Mouse (Mus musculus) adrenal gland, postnatal 36 days (tissue): ENCODE results near the gene Topors. TPM values are rescaled to one million over a fixed set of nuclear protein-coding genes. Genes with fewer than 3 reads are reported as not detected.
A peak's percentile ranks its signal among the peaks of the same experiment; 100 is the strongest.

Source experiments
- DNase-seq, 2 experiments: peaks; one replicate each; pipeline ENCODE4 v3.0.0; 2021; ENCODE audit warnings: mixed read lengths in 1 of 2
- long read RNA-seq, 2 experiments: library from polyadenylated mRNA; stranded (forward); transcript quantifications; one replicate each; pipeline ENCODE4 v2.0.0; 2021; ENCODE audit warnings: borderline sequencing depth in 2 of 2
- total RNA-seq, 2 experiments: library from RNA; stranded (reverse); gene quantifications; 2 replicates each; pipeline ENCODE4 v1.2.3; 2021

Gene Topors
- 10 to 100 TPM; 29.6 to 32.0 TPM for total RNA-seq
- long read RNA-seq, experiment 1, transcript Topors-201 (3 exons, 3,856 nt), result major isoform, 32 of 44 reads
- long read RNA-seq, experiment 1, partial matches to known transcripts, result 9 of 44 reads
- long read RNA-seq, experiment 1, other reads (novel, unspliced or antisense), result 3 of 44 reads
- long read RNA-seq, experiment 2, partial matches to known transcripts, result 1 of 2 reads
- long read RNA-seq, experiment 2, other reads (novel, unspliced or antisense), result 0 of 2 reads

- DNase-seq, result peak; percentile 97 to 98
These were observed at the start of gene Topors, which contains the start of gene Smim27 for GRCm38 (mm10) chr4:40269430-40270032. Gene Topors, minus strand, starts transcription at chr4:40269850. Gene Smim27, plus strand, starts transcription at chr4:40269579.

GRCm38 (mm10) chr4:40317404-40317803 lies 47.8 kb upstream of the Topors start:
- no peak for DNase-seq

DNA sequence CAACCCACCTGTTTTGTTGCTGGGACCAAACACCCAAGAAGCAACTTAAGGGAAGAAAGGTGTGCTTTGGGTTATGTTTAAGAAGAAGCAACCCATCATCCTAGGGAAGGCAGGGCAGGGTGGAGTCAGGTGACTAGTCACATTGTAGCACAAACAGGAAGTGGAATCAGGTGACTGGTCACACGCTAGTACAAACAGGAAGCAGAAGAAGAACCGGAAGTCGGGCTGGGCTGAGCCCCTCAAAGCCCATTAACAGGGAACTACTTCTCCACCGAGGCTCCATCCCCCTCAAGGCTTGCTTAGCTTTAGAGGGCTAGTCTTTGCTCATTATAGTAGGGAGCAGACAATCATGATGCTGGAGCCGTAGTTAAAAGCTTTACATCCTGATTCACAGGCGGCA lies 43.4 kb upstream of the Topors start:
- no peak for DNase-seq

DNA sequence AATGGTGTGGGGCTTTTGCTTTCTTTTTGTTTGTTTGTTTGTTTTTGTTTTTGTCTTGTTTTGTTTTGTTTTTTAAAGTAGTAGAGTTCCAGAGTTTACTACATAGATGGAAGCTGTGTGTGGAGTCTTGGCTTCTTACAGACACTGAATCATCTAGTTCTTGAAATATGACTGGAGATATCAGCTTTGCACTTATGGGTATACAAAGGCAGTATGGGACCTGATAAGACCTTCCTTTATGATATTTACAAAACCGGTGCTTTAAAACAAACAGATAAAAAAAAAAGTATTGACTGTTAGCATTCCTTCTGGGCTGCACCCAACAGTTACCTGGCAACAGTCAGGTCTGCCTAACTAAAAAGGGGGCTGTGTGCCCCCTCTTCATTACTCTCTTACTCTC lies 42.6 kb upstream of the Topors start:
- no peak for DNase-seq

DNA sequence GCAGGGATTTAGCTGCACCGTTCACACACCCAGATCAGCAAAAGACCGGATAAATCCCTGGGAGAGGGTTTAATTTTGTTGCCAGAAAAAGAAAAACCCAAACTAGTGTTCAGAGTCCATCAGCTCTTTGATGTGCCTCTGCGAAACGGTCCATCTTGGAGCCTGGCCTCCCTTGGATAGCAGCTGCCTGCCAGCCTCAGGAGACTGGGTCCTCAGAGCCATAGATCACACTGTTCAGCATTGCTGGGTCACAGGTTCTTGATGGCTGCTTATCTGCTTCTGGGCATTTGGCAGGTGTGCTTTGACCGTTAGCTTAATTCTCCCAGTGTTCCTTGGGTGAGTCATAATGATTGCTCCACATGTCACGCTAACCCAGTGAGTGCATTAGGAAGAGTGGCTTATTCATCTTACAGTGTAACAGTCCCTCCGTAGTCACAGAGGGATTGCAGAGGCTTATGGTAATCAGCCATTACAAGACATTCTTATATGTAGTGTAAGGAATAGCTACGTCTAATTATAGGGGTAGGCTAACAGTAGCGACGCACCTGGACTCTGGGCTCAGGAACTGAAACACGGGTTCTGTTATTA lies 41.2 kb upstream of the Topors start:
- no peak for DNase-seq

DNA sequence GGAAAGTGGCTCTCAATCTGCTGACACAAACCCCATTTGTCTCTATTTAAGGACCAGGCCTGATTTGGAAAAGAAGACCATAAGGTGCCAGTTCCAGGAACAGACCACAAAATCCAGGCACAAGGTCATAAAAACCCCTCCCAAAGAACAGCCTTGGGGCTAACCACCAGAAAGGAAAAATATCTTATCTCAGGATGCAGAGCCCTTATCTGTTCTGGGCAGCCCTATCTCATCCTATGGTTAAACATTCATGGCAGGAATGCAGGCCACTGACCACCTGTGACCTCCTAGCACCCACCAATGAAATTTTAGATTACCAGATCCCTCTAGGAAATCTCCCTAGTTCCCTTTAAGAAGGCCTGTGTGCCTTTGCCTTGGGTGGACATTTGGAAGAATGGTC lies 40.0 kb upstream of the Topors start:
- no peak for DNase-seq

DNA sequence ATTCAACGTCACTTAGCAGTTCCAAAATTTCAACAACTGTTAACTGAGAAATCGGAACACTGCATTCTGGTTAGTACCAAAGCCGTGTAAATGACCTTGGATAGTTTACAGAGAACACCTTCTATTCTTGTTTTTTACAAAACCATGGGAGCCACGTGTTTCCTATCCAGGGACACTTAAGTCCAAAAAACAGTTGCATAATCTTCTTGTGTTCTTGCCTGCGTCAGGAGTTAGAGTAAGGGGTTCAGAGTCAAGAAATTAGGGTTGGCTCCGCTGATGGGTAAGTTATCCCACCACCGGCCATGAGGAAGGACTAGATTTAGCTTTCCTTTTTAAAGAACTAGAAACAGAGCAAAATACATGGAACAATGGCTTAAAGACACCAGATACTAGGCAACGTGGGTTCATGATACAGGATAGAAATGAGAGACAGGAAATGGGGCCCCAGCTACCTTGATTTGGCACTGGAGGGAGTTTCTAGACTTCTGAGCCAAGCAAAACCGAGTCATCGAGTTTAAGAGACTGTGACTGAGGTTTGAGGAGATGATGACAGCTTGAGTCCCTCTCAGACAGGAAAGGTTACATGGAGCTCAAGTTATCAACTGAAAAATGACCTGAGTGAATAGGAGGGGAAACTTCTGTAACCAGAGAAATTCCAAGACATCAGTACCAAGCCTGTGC lies 32.9 kb upstream of the Topors start:
- DNase-seq, result no peak

- peak; percentile 73 to 77 for DNase-seq
These were observed 31.6 kb upstream of the Topors start for GRCm38 (mm10) chr4:40301076-40301789.

- DNase-seq, result no peak
These were observed 29.5 kb upstream of the Topors start for GRCm38 (mm10) chr4:40299169-40299568.

DNA sequence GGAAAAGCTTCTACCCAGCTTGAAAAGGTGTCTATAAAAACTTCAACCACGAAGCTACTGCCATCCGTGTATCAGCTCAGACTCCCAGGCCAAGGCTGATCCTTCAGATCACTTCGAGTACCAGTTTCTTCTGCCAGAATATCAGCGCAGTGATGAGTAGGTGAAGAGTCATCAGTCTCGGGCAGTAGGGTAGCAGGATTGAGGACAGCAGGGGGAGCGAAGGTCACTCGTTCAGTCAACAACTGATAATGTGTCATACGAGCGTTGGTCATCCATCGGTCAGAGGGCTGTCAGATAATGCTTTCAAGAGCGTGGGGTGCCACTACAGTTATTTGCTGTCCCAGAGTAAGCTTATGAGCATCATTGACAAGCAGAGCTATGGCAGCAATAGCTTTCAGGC lies 21.9 kb upstream of the Topors start:
- DNase-seq, result peak; percentile 20 to 42

DNA sequence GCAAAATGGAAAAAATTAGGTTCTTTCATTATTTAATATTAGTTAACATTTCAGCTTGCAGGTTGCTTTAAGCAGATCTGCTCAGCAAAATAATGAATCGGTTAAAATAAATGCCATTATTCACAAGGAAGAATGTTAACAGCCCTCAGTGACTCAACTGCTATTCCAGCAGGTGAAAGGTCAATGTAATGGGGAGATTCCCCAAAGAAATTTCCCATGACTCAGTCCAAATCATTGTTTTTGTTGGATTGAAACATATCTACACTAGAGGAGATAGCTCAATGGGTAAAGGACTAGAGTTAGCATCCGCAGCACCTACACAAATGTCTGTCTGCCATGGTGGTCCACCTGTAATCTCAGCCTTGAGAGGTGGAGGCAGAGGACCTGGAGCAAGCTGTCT lies 19.4 kb upstream of the Topors start:
- peak in 1 of 2 experiments; percentile 13 for DNase-seq

- no peak for DNase-seq
These were observed 17.8 kb upstream of the Topors start for GRCm38 (mm10) chr4:40287415-40287814.

DNA sequence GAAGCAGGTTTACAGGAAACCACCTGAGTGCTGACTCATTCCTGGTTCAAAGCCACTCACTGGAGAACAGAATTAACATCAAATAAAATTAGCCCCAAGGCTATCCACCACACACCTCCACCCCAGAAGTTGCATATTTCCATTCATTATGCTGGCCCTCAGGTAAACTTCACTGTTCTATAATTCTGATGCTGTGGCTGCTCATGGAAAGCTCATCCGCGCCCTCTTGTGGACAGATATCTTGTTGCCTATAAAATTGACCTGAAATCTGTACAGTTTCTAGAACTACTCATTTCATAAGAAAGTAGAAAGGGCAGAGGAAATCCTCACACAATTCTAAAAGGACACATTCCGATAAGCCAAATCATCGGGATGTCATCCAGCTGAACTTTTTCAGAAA lies 15.9 kb upstream of the Topors start:
- peak; percentile 67 to 78 for DNase-seq

- DNase-seq, result peak; percentile 96 to 97
These were observed 9.7 kb upstream of the Topors start, which contains the start of gene Ndufb6 for GRCm38 (mm10) chr4:40279276-40279900. Gene Ndufb6, minus strand, starts transcription at chr4:40279421.

GRCm38 (mm10) chr4:40278880-40279275 lies 9.2 kb upstream of the Topors start:
- no peak for DNase-seq

GRCm38 (mm10) chr4:40268835-40269234 lies 815 bp downstream of the Topors start:
- no peak for DNase-seq

DNA sequence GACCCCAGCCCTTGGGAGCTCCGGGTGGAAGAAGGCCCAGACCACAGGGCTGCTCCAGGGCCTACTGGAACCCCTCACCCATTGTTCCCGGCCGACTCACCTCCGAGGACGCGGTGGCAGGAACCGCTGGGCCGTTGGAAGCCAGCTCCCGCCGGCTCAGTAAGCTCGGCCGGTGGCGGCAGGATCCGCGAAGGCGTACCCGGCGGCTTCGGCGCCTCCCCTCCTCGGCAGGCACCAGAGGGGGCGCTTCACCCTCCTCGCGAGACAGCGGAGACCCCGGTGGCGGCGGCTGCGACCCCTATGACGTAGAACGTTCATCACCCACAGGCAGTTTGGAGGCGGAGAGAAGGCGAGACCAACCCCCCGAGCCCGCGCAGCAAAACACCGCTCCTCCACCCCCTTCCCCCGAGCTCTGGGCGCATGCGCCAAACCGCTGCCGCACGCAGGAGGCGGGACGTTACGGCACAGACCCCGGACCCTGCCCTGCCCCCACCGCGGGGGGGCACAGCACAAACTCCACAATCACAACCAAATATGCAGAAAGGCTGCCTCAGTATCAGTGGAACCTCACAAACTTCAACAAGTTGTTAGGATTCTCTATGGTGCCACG lies 1.3 kb downstream of the Topors start:
- DNase-seq, result peak; percentile 96

DNA sequence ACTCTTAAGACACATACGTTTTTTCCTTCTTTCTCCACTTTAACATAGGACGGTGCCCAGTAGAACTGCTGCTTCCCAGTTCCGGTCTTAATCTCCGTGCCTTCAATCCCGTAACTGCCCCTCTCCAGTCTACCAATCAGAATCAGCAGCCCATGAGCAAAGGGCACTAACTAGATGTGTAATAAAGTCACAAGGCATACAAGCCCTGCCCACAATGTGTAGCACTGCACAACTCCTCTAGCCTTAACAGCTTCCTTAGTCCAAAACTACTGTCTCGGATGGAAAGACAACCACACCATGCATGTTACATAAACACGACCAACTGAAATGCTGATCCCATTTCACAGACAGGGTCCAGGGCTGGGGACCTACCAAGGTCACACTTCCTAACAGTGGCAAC lies 2.0 kb downstream of the Topors start:
- peak; percentile 20 to 37 for DNase-seq

DNA sequence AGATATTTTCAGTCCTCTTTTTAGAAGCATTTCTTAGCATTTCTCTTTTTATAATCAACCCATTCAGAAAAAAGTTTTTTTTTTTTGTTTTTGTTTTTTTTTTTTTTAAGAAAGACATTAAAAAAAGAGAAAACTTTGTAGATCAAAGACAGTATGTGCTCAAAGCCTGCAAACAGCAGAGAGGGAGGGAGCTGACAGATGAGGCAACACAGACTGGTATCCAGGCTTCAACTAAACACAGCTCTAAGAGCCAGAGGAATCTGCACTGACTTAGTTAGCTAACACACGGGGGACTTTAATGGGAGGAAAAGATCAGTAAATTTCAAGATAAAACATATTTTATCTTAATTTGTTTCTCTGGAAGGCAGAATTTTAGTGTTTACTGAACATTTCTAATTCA lies 5.3 kb downstream of the Topors start:
- no peak for DNase-seq

- DNase-seq, result no peak
These were observed 15.1 kb downstream of the Topors start for GRCm38 (mm10) chr4:40254385-40255103.

GRCm38 (mm10) chr4:40253766-40254165 lies 15.9 kb downstream of the Topors start:
- DNase-seq, result no peak
